Mouse (Mus musculus) layer of hippocampus, adult 9-11 months (tissue): ENCODE measurements around the gene Inava.
A peak's percentile ranks its signal among the peaks of the same experiment; 100 is the strongest.

ENCODE experiments used
- DNase-seq: peaks from one replicate; pipeline ENCODE4 v3.0.0; 2022

The Inava gene

DNA sequence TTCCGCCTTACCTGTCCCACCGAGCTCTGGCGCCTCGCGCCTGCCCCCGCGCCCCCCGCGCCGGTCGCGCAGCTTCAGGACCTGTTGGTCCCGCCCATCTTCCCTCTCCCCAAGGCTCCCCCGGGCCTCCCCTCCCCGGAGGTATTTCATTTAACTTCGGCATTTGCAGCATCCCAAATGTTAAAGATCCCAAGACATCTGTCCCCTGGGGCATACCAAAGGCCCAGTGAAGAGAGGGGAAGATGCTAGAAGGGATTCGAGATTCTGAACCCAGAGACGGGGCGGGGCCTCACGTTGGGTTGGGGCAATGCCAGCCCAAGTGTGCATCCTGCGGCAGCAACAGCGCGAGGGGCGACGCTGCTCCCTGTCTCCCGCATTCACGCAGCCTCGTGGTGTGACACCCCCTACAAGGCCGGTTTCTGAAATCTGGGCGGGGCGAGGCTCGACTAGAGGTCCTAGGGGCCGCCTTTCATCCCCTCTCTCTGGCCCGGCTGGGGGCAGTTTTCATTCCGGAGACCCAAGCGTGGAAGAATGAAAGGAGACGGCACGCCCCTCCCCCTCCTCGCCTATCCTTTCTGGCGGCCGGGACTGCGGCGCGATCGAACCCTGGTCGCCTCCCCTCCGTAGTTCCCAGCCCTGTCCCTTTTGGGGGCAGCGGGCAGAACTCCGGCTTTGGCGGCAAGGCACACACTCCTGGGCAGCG, at the start of gene Inava:
Inava (minus strand) TSS at position 373 of the 703 bp plus-strand sequence.
- DNase-seq, result peak; percentile 14

DNA sequence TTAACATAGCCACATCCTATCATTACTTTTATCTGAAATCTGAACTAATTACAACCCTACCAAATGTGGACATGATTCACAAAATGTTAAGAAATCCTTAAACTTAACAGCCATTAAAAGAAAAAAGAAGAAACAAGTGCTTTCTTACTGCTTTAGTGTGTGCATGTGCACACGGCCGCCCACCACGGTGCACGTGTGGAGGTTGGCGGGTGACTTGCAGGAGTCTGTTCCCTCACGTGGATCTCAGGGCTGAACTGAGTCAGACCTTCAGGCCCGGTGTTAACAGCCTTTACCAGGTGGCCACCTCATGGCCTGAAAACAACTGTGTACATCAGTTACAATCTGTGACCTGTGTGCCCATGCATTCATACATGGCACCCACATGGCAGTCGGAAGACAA, 43.3 kb upstream of the Inava start:
- DNase-seq, result no peak

- no peak for DNase-seq
These were observed 34.2 kb upstream of the Inava start for GRCm38 (mm10) chr1:136268224-136268623.

DNA sequence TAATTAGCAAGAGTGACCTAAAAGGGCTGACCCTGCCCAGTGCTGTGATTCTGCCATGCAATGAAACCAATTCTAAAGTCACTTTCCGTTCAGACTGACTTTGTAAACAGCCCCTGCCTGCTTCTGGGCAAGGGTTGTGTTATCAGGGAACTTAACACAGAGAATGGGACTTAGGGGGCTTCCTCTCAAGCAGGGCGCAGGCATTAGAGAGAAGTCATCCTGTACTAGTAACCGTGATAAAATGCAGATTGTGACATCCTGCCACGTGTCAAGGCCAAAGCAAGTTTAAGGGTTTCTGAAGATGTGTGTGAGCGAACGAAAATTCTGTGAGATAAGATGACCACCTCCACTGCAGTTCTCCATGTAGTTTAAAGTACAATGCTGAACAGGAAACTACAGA, 32.1 kb upstream of the Inava start:
- no peak for DNase-seq

DNA sequence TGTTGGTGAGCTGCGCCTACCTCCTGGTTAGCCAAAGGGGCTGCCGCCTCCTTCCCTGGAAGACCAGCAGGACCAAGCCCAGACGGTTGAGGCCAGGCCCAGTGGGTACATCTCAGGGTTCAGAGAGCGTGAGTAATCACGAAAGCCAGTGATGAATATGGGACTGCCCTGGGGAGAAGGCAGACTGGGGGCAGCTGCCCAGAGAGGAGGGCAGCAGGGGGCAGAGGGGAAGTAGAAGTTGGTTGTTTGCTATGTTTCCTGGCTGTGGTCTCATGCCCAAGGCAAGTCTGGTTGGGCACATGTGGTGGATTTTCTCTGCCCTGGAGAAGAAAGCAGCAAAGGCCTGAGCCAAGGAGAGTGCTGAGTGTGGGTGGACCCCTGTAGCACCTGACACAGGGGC, 29.3 kb upstream of the Inava start:
- DNase-seq, result no peak

GRCm38 (mm10) chr1:136260635-136261238, 26.7 kb upstream of the Inava start, which contains the start of gene Gpr25:
Gene Gpr25 (minus strand): TSS chr1:136260873.
- no peak for DNase-seq

DNA sequence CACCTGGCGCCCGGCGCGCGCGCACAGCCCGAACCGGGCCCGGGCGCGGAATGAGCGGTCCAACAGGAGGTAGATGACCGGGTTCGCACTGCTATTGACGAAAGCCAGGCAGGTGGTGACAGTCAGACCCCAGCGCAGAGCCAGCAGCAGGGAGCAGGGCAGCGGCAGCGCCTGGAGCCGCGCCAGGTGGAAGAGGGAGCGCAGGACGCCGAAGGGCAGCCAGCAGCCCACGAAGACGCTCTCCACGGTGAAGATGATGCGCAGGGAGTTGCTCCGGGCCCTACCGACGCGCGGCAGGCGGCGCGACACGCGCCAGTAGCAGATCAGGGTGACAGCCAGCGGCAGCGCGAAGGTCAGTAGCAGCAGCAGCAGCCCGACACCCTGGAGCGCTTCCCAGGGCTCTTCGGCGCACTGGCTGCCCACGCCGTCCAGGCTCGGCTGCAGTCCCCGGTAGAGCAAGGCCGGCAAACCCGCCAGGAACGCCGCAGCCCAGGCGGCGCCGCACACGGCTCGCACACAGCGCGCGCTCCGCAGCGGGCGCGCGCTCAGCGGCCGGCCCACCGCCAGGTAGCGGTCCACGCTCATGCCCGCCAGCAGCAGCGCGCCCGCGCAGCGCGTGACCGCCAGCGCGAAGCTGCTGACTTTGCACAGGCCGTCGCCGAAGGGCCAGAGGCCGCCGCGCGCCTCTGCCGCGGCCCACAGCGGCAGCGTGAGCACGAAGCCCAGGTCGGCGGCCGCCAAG, 26.0 kb upstream of the Inava start:
- DNase-seq, result peak; percentile 57

DNA sequence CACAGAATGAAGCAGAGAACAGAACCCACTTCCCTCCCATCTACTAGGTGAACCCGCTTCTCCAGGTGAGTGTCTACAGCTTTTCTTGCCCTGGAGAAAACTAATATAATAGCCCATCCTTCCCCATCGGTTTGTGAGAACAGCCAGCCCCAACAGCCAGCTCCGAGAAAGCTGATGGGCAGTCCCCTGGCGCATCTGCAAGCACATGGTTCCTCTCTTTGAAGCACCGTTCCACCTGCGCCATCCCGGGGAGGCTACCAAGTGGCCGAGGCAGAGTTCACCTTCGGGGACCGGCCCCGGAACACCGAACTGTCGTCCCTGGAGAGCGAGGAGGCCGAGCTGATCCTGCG, 25.5 kb upstream of the Inava start:
- DNase-seq, result no peak

GRCm38 (mm10) chr1:136258495-136258894, 24.4 kb upstream of the Inava start:
- no peak for DNase-seq

DNA sequence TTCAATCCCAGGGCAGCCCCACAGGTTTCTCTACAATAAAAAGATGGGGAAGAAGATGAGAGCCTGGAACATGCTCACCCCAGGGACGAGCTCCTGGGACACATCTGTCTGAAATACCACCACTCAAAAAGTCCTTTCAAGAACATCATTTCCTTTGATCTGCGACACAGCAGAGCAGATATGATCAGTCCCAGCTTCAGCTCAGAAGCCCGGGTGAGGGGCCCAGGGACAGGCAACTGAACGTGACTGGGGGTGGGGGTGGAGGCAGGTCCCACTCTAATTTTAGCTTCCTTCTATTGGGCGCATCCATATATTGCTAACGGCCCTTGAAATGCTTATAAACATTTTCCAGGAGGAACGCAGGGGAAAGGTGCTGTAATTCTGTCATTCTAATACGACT, 21.6 kb upstream of the Inava start:
- DNase-seq, result no peak

- DNase-seq, result no peak
These were observed 21.1 kb upstream of the Inava start for GRCm38 (mm10) chr1:136255174-136255573.

GRCm38 (mm10) chr1:136254503-136255065, 20.5 kb upstream of the Inava start:
- no peak for DNase-seq

DNA sequence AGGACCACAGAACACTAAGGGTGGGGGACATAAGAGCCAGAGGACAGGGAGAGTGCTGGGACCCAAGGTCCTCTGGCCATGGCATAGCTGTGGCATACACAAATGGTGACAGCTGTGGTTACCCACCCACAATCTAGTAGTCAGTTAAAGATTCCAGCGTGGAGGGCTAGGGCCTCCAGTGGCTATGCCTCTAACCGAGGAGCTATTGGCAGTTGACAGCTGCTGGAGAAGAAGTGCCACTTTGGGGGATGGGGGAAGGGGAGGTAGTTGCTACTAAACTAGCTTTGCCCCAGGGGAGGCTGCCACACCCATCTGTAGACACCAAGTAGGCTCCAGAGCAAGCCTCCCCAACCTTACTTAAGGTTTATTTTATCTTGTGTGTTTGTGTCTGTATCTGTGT, 19.4 kb upstream of the Inava start:
- no peak for DNase-seq

DNA sequence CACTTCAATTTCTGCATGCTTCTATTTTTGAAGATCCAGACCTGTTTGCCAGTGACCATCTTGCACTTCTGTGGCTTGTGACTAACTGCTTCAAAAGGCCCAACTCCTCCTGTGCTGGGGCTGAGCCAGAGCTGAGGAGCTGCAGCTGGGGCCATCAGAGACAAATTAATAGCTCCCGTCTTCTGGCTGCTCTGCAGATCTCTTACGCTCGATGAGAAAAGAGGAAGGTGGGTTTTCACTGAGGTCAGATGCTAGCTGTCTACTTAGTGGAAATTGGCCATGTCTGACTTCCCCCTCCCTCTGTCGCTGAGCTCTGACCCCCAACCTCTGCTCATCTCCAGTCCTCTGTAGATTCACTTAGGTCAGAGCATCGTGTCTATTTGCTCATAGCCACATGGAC, 15.6 kb upstream of the Inava start:
- no peak for DNase-seq

GRCm38 (mm10) chr1:136247393-136247792, 13.3 kb upstream of the Inava start:
- no peak for DNase-seq

- DNase-seq, result no peak
These were observed 10.4 kb upstream of the Inava start for GRCm38 (mm10) chr1:136244469-136244868.

- peak; percentile 26 for DNase-seq
These were observed 7.7 kb upstream of the Inava start for GRCm38 (mm10) chr1:136241801-136242200.

DNA sequence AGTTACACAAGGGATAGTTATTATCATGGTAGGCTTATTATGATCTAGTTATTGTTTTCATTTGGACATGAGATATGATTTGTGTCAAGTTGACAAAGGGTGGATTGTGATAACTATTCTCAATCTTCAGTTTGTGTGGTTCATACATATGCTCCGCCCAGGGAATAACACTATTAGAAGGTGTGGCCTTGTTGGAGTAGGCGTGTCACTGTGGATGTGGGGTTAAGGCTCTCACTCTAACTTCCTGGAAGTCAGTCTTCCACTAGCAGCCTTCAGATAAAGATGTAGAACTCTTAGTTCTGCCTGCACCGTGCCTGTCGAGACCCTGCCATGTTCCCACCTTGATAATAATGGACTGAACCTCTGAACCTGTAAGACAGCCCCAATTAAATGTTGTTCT, 4.4 kb upstream of the Inava start:
- no peak for DNase-seq

- no peak for DNase-seq
These were observed 580 bp upstream of the Inava start for GRCm38 (mm10) chr1:136234595-136235092.

- DNase-seq, result no peak
These were observed 876 bp downstream of the Inava start for GRCm38 (mm10) chr1:136232986-136233790.

DNA sequence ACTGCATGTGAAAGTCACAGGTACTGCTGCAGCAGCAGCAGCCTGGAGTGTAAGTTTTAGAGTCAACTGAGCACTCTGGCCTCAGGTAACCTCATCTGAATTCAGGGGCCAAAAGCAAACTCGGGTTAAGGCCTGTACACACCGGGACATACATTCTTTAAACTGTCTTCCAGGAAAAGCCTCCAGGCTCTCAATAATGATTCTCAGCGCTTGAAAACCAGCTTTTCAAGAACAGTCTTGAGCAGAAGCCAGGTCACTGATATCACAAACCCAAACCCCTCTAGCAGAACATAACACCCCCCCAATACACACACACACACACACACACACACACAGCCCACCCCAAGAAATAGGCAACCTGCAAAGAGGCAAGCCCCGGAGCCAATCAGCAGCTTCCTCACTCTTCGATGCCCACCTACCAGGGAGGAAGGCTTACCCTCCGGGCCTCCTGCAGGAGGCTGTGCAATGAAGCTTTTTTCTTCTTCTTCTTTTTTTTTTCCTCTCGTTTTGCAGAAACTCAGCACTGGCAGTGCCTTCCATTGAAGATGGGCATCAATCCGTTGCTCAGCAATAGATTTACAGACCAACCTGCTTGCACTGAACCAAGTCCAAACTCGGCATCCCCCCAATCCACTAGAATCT, 1.7 kb downstream of the Inava start:
- DNase-seq, result no peak

DNA sequence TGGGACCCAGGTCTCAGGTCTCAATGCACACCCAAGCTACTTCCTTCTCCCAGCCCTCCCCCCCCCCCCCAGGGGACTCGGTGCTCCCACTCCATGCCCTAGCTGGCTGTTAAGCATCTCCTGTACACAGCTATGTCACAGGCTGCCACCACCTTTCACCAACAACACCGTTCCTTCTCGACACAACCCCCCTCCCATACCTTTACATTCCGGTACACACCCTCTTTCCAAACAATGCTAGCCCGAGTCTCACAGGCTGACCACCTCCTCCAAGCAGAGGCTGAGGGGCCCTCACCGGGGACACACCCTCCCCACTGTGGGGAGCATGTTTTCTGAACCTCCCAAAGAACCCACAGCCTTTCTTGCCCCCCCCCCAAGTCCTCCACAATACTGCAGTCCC, 2.5 kb downstream of the Inava start:
- no peak for DNase-seq
